7 mouse cellular contexts compared by ENCODE assay signal in the genomic region with DNA sequence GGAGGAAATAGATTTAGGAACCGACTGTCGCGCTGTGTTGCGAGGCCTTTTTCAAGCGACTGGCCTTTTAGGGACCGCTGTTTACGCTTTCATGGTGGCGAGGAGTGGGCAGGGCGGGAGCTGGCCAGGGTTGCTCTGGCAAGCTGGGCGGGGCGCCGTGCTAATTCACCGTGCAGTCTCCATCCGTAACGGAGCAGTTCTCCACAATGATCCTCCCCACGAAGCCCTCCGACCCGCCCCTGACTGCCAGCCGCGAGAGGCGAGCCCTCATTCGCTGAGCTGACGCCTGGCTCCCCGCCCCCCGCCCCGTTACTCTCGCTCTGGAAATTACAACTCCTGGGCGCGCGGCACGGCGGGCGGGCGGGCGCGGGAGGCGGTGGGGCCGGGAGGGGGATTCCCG. TPM values are rescaled to one million over a fixed set of nuclear protein-coding genes. Genes with fewer than 3 reads are reported as not detected.
DNase-seq lines count a peak whose midpoint lies in the region; ATAC-seq and TF ChIP-seq lines count a peak whose summit lies in the region.

Trim67 (plus strand) TSS at position 385 of the 400 bp plus-strand sequence.

- peaks cover 0 to 3% of the 10 kb centered on the region in 2 experiments; a peak in 1 of 4 replicates for H3K4me1 ChIP-seq in ES-E14 (ENCODE audit: control insufficient read depth in 2 of 2, insufficient read depth in 2 of 2, low read length in 2 of 2, poor library complexity in 1 of 2)
- H3K4me1 ChIP-seq in embryonic facial prominence, embryonic 10.5 days, result peaks cover 35% of the 10 kb centered on the region
- peaks cover 58% of the 10 kb centered on the region for H3K4me1 ChIP-seq in hindbrain, embryonic 15.5 days (replicated peaks)
- peaks cover 31% of the 10 kb centered on the region for H3K4me1 ChIP-seq in limb, embryonic 10.5 days
- peaks cover 15% of the 10 kb centered on the region for H3K4me1 ChIP-seq in neural tube, embryonic 11.5 days (ENCODE audit: control insufficient read depth, insufficient read depth, low read length)

- H3K9ac ChIP-seq in ES-E14 (ENCODE audit: insufficient read depth, low read depth, low read length, poor library complexity, severe bottlenecking), result peak within 1 kb of the TSS; percentile 75
- peak within 1 kb of the TSS; percentile 86 for H3K9ac ChIP-seq in hindbrain, embryonic 15.5 days
- H3K9ac ChIP-seq in neural tube, embryonic 11.5 days (ENCODE audit: low read length), result peak within 1 kb of the TSS; percentile 63

- peak within 1 kb of the TSS; percentile 77 to 89 for H3K4me3 ChIP-seq in ES-E14 (ENCODE audit: insufficient read depth in 1 of 2, low read depth in 1 of 2, low read length in 2 of 2, poor library complexity in 1 of 2, severe bottlenecking in 1 of 2)
- peak within 1 kb of the TSS; percentile 74 for H3K4me3 ChIP-seq in embryonic facial prominence, embryonic 10.5 days
- peak within 1 kb of the TSS; percentile 75 for H3K4me3 ChIP-seq in hindbrain, embryonic 15.5 days
- peak within 1 kb of the TSS; percentile 63 for H3K4me3 ChIP-seq in limb, embryonic 10.5 days
- peak within 1 kb of the TSS; percentile 65 for H3K4me3 ChIP-seq in neural tube, embryonic 11.5 days (ENCODE audit: low read depth, low read length)

- WGBS in embryonic facial prominence, embryonic 10.5 days, result 0% methylated on average over 39 of the region's 39 CpGs
- under 1% methylated on average over 39 of the region's 39 CpGs for whole genome bisulfite sequencing in hindbrain, embryonic 15.5 days
- WGBS in limb, embryonic 10.5 days, result under 1% methylated on average over 39 of the region's 39 CpGs
- WGBS in neural tube, embryonic 11.5 days, result under 1% methylated on average over 20 of the region's 39 CpGs

- H3K4me2 ChIP-seq in hindbrain, embryonic 15.5 days, result peak within 1 kb of the TSS; percentile 73
- H3K4me2 ChIP-seq in neural tube, embryonic 11.5 days (ENCODE audit: low read depth), result peak within 1 kb of the TSS; percentile 94

- no peaks in the 10 kb centered on the region for H3K9me3 ChIP-seq in ES-E14 (ENCODE audit: control insufficient read depth, insufficient read depth, low read depth, low read length)
- no peaks in the 10 kb centered on the region for H3K9me3 ChIP-seq in embryonic facial prominence, embryonic 10.5 days
- H3K9me3 ChIP-seq in hindbrain, embryonic 15.5 days, result no peaks in the 10 kb centered on the region
- no peaks in the 10 kb centered on the region for H3K9me3 ChIP-seq in limb, embryonic 10.5 days (replicated peaks)
- no peaks in the 10 kb centered on the region for H3K9me3 ChIP-seq in neural tube, embryonic 11.5 days (ENCODE audit: control insufficient read depth, low read length)

- H3K27me3 ChIP-seq in embryonic facial prominence, embryonic 10.5 days (replicated peaks; ENCODE audit: low read depth, poor library complexity, severe bottlenecking), result peaks cover 84% of the 10 kb centered on the region
- no peaks in the 10 kb centered on the region for H3K27me3 ChIP-seq in hindbrain, embryonic 15.5 days
- peaks cover 76% of the 10 kb centered on the region for H3K27me3 ChIP-seq in limb, embryonic 10.5 days (ENCODE audit: low read depth, poor library complexity, severe bottlenecking)
- peaks cover 28% of the 10 kb centered on the region for H3K27me3 ChIP-seq in neural tube, embryonic 11.5 days (ENCODE audit: control insufficient read depth, insufficient read depth, low read length)

- in situ Hi-C loops in ES-E14 (cut with MboI; ENCODE audit: low sequenced_read_pairs in 2 of 2, unreplicated experiment in 2 of 2), result no loop called here

- peak; percentile 92 for ATAC-seq in hindbrain, embryonic 15.5 days (ENCODE audit: low FRiP score, low read depth)
- ATAC-seq in neural tube, embryonic 11.5 days (ENCODE audit: insufficient read depth, low FRiP score, low TSS enrichment), result peak; percentile 95

- DNase-seq in ES-E14 (ENCODE audit: low read depth, low spot score), result peak; percentile 59
- peak; percentile 62 for DNase-seq in adrenal gland, adult 2 months
- DNase-seq in embryonic facial prominence, embryonic 10.5 days (ENCODE audit: low spot score), result peak; percentile 88
- peak; percentile 79 for DNase-seq in limb, embryonic 10.5 days (ENCODE audit: low spot score)
- DNase-seq in neural tube, embryonic 11.5 days (ENCODE audit: low spot score), result peak; percentile 93
- DNase-seq in thymus, postnatal 0 days (ENCODE audit: low spot score), result peak; percentile 19

- H3K36me3 ChIP-seq in ES-E14 (ENCODE audit: control insufficient read depth, insufficient read depth, low read length, poor library complexity, severe bottlenecking), result no peaks in the 10 kb centered on the region
- H3K36me3 ChIP-seq in embryonic facial prominence, embryonic 10.5 days (replicated peaks), result no peaks in the 10 kb centered on the region
- no peaks in the 10 kb centered on the region for H3K36me3 ChIP-seq in hindbrain, embryonic 15.5 days
- H3K36me3 ChIP-seq in limb, embryonic 10.5 days, result no peaks in the 10 kb centered on the region
- no peaks in the 10 kb centered on the region for H3K36me3 ChIP-seq in neural tube, embryonic 11.5 days (ENCODE audit: control insufficient read depth, insufficient read depth, low read length)

- peak within 1 kb of the TSS; percentile 41; the same call in 1 of the 2 replicates for H3K27ac ChIP-seq in ES-E14 (ENCODE audit: insufficient read depth, low read depth, low read length, poor library complexity, severe bottlenecking)
- peak within 1 kb of the TSS; percentile 59 for H3K27ac ChIP-seq in embryonic facial prominence, embryonic 10.5 days (replicated peaks)
- peak within 1 kb of the TSS; percentile 97 for H3K27ac ChIP-seq in hindbrain, embryonic 15.5 days (replicated peaks)
- H3K27ac ChIP-seq in limb, embryonic 10.5 days, result 0 out of 2 replicates have a peak within 1 kb of the TSS, but pooled peaks have one; percentile 9
- H3K27ac ChIP-seq in neural tube, embryonic 11.5 days (ENCODE audit: low read depth, low read length), result peak within 1 kb of the TSS; percentile 89

TF ChIP-seq in ES-E14, 5 proteins besides CTCF, POLR2A, EP300 and RAD21:
- TF ChIP-seq ZC3H11A (IDR thresholded peaks at IDR 0.05; ENCODE audit: borderline replicate concordance, low read depth, low read length) (no peak), MAFK (IDR thresholded peaks at IDR 0.05; ENCODE audit: insufficient read depth, low read depth, low read length) (no peak), HCFC1 (IDR thresholded peaks at IDR 0.05; ENCODE audit: borderline replicate concordance, insufficient read depth, low read length) (no peak), CHD2 (IDR thresholded peaks at IDR 0.05; ENCODE audit: low read depth, low read length) (no peak), ZNF384 (IDR thresholded peaks at IDR 0.05; ENCODE audit: low read depth, low read length) (no peak)
TF ChIP-seq in ES-E14: peak in this region for 0.

RNA-seq across cellular contexts. Expression of gene Trim67, which starts in this region (rescaled TPM):
- total RNA-seq in ES-E14 (2012; rRNA removed), result 0.40 and 0.48 TPM in 2 replicates
- 1 to 10 TPM; 1.4 to 3.5 TPM for total RNA-seq in adrenal gland, adult 2 months (2021)
- polyA plus RNA-seq in adrenal gland, adult 2 months (2012; rRNA removed), result 0.52 and 1.0 TPM in 2 replicates
- polyA plus RNA-seq in embryonic facial prominence, embryonic 10.5 days (2016; fragmentation: Nextera tagmentation; extraction: Ambion mirVana), result 0.36 and 0.51 TPM in 2 replicates
- polyA plus RNA-seq in hindbrain, embryonic 15.5 days (2015; fragmentation: Nextera tagmentation; extraction: Ambion mirVana), result 28.5 and 29.6 TPM in 2 replicates
- polyA plus RNA-seq in limb, embryonic 10.5 days (2016; fragmentation: Nextera tagmentation; extraction: Ambion mirVana), result not detected in 2 replicates
- 7.1 and 7.5 TPM in 2 replicates for polyA plus RNA-seq in neural tube, embryonic 11.5 days (2014; fragmentation: Nextera tagmentation; extraction: Ambion mirVana)
- polyA plus RNA-seq in thymus, postnatal 0 days (2015; fragmentation: Nextera tagmentation; extraction: Ambion mirVana), result not detected in 2 replicates

Comparison
In these comparisons a context has a peak if more than half of its experiments do, and no peak if none do; other contexts are left out.
1. Peak in every context shown above with its lines: DNase-seq, ATAC-seq, H3K4me3 ChIP-seq and H3K27ac ChIP-seq.
2. Peak in DNase-seq, H3K4me3 ChIP-seq, H3K27ac ChIP-seq and H3K9ac ChIP-seq in ES-E14; RNA of the gene not detected or under 1 TPM.
3. Peak in DNase-seq, H3K4me3 ChIP-seq and H3K27ac ChIP-seq in embryonic facial prominence, embryonic 10.5 days; RNA of the gene not detected or under 1 TPM.
4. Peak in DNase-seq, H3K4me3 ChIP-seq and H3K27ac ChIP-seq in limb, embryonic 10.5 days; RNA of the gene not detected or under 1 TPM.
5. Peak in DNase-seq in thymus, postnatal 0 days; RNA of the gene not detected or under 1 TPM.
6. DNase-seq: peak in every context shown above with its lines; median percentile 93 in neural tube, embryonic 11.5 days; 88 in embryonic facial prominence, embryonic 10.5 days; 79 in limb, embryonic 10.5 days; 62 in adrenal gland, adult 2 months; 59 in ES-E14; 19 in thymus, postnatal 0 days.
7. H3K27ac ChIP-seq: peak in every context shown above with its lines; median percentile 97 in hindbrain, embryonic 15.5 days; 89 in neural tube, embryonic 11.5 days; 59 in embryonic facial prominence, embryonic 10.5 days; 41 in ES-E14; 9 in limb, embryonic 10.5 days.